Mouse (Mus musculus) heart, postnatal 0 days (tissue): ENCODE measurements around the gene Zcwpw1. TPM values are rescaled to one million over a fixed set of nuclear protein-coding genes. Genes with fewer than 3 reads are reported as not detected.
"Not testable (repeated sequence)": the region's sequence is repeated elsewhere in the genome, so short reads cannot be mapped to it uniquely, and the experiment has no call there.

Source experiments
- ATAC-seq: fragments of 200-750 bp; cut with Nextera tagmentation; 2 replicates; pipeline ENCODE4 v1.8.0; 2017; ENCODE audit warnings: low read depth, moderate number of reproducible peaks, moderate library complexity; ENCODE audit not compliant: insufficient read depth
- DNase-seq: peaks from one replicate; pipeline ENCODE4 v3.0.0-alpha.2; 2016; ENCODE audit warnings: low spot score
- H3K27ac ChIP-seq: fragments of 300-500 bp; sonication (generic); 2 replicates; pipeline ENCODE4 v1.5.1; 2014; ENCODE audit warnings: low read depth, mild to moderate bottlenecking
- H3K27me3 ChIP-seq: fragments of 300-500 bp; sonication (generic); 2 replicates; pipeline ENCODE4 v1.6.1; 2014; ENCODE audit warnings: low read length, mixed read lengths; ENCODE audit not compliant: control insufficient read depth, insufficient read depth
- H3K36me3 ChIP-seq: fragments of 300-500 bp; sonication (generic); replicated peaks from 2 replicates; pipeline ENCODE4 v1.6.1; 2014; ENCODE audit warnings: low read length, mixed read lengths; ENCODE audit not compliant: control insufficient read depth, insufficient read depth
- H3K4me1 ChIP-seq: fragments of 300-500 bp; sonication (generic); 2 replicates; pipeline ENCODE4 v1.6.1; 2014; ENCODE audit warnings: antibody characterized with exemption; ENCODE audit not compliant: control insufficient read depth, insufficient read depth
- H3K4me2 ChIP-seq: fragments of 300-500 bp; sonication (generic); 2 replicates; pipeline ENCODE4 v1.6.1; 2014; ENCODE audit warnings: low read depth, mild to moderate bottlenecking, low read length, moderate library complexity
- H3K4me3 ChIP-seq: fragments of 300-500 bp; sonication (generic); 2 replicates; pipeline ENCODE4 v1.5.1; 2014; ENCODE audit warnings: low read depth, low read length
- H3K9ac ChIP-seq: fragments of 300-500 bp; sonication (generic); replicated peaks from 2 replicates; pipeline ENCODE4 v1.6.1; 2014; ENCODE audit warnings: low read depth, low read length, mixed read lengths
- H3K9me3 ChIP-seq: fragments of 300-500 bp; sonication (generic); replicated peaks from 2 replicates; pipeline ENCODE4 v1.6.1; 2016; ENCODE audit warnings: low read length; ENCODE audit not compliant: control insufficient read depth
- WGBS: fragments of 180-500 bp; shearing (Covaris S2); extraction: QIAGEN DNeasy Blood & Tissue Kit; methylation state at CpG from one replicate; pipeline ENCODE4 v1.1.7; 2014; 5-methylcytosine and 5-hydroxymethylcytosine counted together
- polyA plus RNA-seq: library from polyadenylated mRNA; unstranded; fragments of >200 nt; fragmentation: Nextera tagmentation; extraction: Ambion mirVana; gene quantifications from 2 replicates; pipeline ENCODE4 v1.2.1, GENCODE M21; 2015
- total RNA-seq: library from RNA; depleted of rRNA; stranded (reverse); fragments of >200 nt; gene quantifications from 2 replicates; pipeline ENCODE4 v1.2.3, GENCODE M21; 2014; ENCODE audit warnings: low replicate concordance; rRNA removed

Gene Zcwpw1
- total and polyA plus RNA-seq, 2 experiments from 2014 or later: 2.2 to 8.7 TPM

DNA sequence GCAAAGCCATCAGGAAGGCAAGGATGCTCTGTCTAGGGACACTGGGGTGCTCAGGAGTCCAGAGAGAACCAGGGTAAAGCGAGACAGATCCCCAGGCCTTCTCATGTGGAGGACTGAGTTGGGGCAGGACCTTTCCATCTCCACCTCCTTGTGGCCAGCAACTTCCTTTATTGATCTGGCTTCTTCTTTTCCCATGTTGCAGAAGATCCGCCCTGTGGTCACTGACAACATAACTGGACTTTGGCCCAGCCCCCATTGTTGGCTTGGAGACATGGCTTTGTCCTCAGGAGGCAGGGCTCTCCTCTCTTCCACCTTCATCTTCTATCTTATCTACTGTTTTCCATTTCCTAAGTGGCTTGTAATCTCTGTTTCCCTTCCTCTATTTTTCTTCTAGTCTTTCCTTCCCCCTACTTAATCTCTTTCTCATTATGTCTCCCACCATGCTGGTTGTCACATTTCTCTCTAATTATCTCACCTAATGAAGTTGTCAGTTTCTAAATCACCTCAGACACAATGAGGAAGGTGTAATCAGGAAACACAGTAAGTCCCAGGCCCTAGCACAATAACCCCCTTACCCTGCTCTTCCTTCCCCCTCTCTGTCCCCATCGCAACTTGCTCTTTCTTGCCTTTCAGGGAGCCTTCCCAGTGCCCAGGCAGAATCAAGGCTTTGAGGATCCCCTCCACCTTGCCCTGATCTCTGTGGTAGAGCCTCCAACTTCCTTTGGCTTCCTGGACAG lies 84.2 kb downstream of the Zcwpw1 start, which contains the start of gene Pilrb2:
TSS of gene Pilrb2 (minus strand) at position 172 of the 737 bp plus-strand sequence.
- not testable (repeated sequence) for H3K27me3 ChIP-seq, H3K4me2 ChIP-seq, H3K36me3 ChIP-seq, H3K4me1 ChIP-seq, H3K4me3 ChIP-seq, H3K27ac ChIP-seq, H3K9ac ChIP-seq, H3K9me3 ChIP-seq, ATAC-seq, DNase-seq
- 49% methylated on average over 2 of the region's 3 CpGs for WGBS

Other genes starting within 250 kb of the Zcwpw1 start
- gene Actl6b, start 234.3 kb upstream of the Zcwpw1 start, total RNA-seq: not detected in 2 replicates
- not detected in 2 replicates for gene Actl6b, start 234.3 kb upstream of the Zcwpw1 start, polyA plus RNA-seq
- gene Tfr2, start 218.0 kb upstream of the Zcwpw1 start, total RNA-seq: 0.50 TPM in 1 of 2 replicates, not detected in the other
- 0.07 and 0.12 TPM in 2 replicates for gene Tfr2, start 218.0 kb upstream of the Zcwpw1 start, polyA plus RNA-seq
- gene Mospd3, start 186.7 kb upstream of the Zcwpw1 start, total RNA-seq: 9.3 TPM in 1 of 2 replicates, not detected in the other
- 18.3 and 19.7 TPM in 2 replicates for gene Mospd3, start 186.7 kb upstream of the Zcwpw1 start, polyA plus RNA-seq
- 172 and 201 TPM in 2 replicates for gene Pcolce, start 174.0 kb upstream of the Zcwpw1 start, total RNA-seq
- gene Pcolce, start 174.0 kb upstream of the Zcwpw1 start, polyA plus RNA-seq: 116 and 122 TPM in 2 replicates
- 0.65 TPM in 1 of 2 replicates, not detected in the other for gene Fbxo24, start 158.8 kb upstream of the Zcwpw1 start, total RNA-seq
- 0.11 and 0.16 TPM in 2 replicates for gene Fbxo24, start 158.8 kb upstream of the Zcwpw1 start, polyA plus RNA-seq
- gene Lrch4, start 158.7 kb upstream of the Zcwpw1 start, total RNA-seq: 12.7 and 19.7 TPM in 2 replicates
- gene Lrch4, start 158.7 kb upstream of the Zcwpw1 start, polyA plus RNA-seq: 15.9 and 17.8 TPM in 2 replicates
- gene Gm20605, start 158.6 kb upstream of the Zcwpw1 start, total RNA-seq: 1.6 and 5.3 TPM in 2 replicates
- gene Gm20605, start 158.6 kb upstream of the Zcwpw1 start, polyA plus RNA-seq: 1.8 and 2.5 TPM in 2 replicates
- gene Sap25, start 146.5 kb upstream of the Zcwpw1 start, total RNA-seq: 10.4 TPM in 1 of 2 replicates, not detected in the other
- gene Sap25, start 146.5 kb upstream of the Zcwpw1 start, polyA plus RNA-seq: 1.5 and 2.8 TPM in 2 replicates
- gene Irs3, start 142.1 kb upstream of the Zcwpw1 start, total RNA-seq: 7.6 TPM in 1 of 2 replicates, not detected in the other
- 0.08 and 0.23 TPM in 2 replicates for gene Irs3, start 142.1 kb upstream of the Zcwpw1 start, polyA plus RNA-seq
- 27.0 and 28.8 TPM in 2 replicates for gene Agfg2, start 103.1 kb upstream of the Zcwpw1 start, total RNA-seq
- gene Agfg2, start 103.1 kb upstream of the Zcwpw1 start, polyA plus RNA-seq: 14.3 and 15.5 TPM in 2 replicates
- gene Nyap1, start 46.2 kb upstream of the Zcwpw1 start, total RNA-seq: 1.3 and 5.8 TPM in 2 replicates
- 0.56 and 0.65 TPM in 2 replicates for gene Nyap1, start 46.2 kb upstream of the Zcwpw1 start, polyA plus RNA-seq
- gene Tsc22d4, start 42.1 kb upstream of the Zcwpw1 start, total RNA-seq: 167 and 192 TPM in 2 replicates
- gene Tsc22d4, start 42.1 kb upstream of the Zcwpw1 start, polyA plus RNA-seq: 221 and 232 TPM in 2 replicates
- 24.0 and 24.5 TPM in 2 replicates for gene Ppp1r35, start 8.9 kb upstream of the Zcwpw1 start, total RNA-seq
- 10.4 and 15.4 TPM in 2 replicates for gene Ppp1r35, start 8.9 kb upstream of the Zcwpw1 start, polyA plus RNA-seq
- gene Mepce, start 143 bp upstream of the Zcwpw1 start, total RNA-seq: 18.0 and 19.6 TPM in 2 replicates
- gene Mepce, start 143 bp upstream of the Zcwpw1 start, polyA plus RNA-seq: 5.0 and 5.4 TPM in 2 replicates
- 3.7 and 78.0 TPM in 2 replicates for gene Pilra, start 48.5 kb downstream of the Zcwpw1 start, total RNA-seq
- 2.0 TPM in 2 replicates for gene Pilra, start 48.5 kb downstream of the Zcwpw1 start, polyA plus RNA-seq
- 0.66 TPM in 1 of 2 replicates, not detected in the other for gene Pilrb1, start 70.3 kb downstream of the Zcwpw1 start, total RNA-seq
- 0.45 and 0.75 TPM in 2 replicates for gene Pilrb1, start 70.3 kb downstream of the Zcwpw1 start, polyA plus RNA-seq
- gene Pilrb2, start 84.0 kb downstream of the Zcwpw1 start, total RNA-seq: 2.4 TPM in 1 of 2 replicates, not detected in the other
- gene Pilrb2, start 84.0 kb downstream of the Zcwpw1 start, polyA plus RNA-seq: 1.2 and 1.6 TPM in 2 replicates
- gene Cyp3a13, start 133.8 kb downstream of the Zcwpw1 start, total RNA-seq: not detected in 2 replicates
- 0.10 and 0.11 TPM in 2 replicates for gene Cyp3a13, start 133.8 kb downstream of the Zcwpw1 start, polyA plus RNA-seq
- gene Gjc3, start 175.3 kb downstream of the Zcwpw1 start, total RNA-seq: 0.92 TPM in 1 of 2 replicates, not detected in the other
- gene Gjc3, start 175.3 kb downstream of the Zcwpw1 start, polyA plus RNA-seq: 0.05 and 0.08 TPM in 2 replicates
- 4.2 TPM in 1 of 2 replicates, not detected in the other for gene Azgp1, start 193.7 kb downstream of the Zcwpw1 start, total RNA-seq
- gene Azgp1, start 193.7 kb downstream of the Zcwpw1 start, polyA plus RNA-seq: 0.08 TPM in 1 of 2 replicates, not detected in the other
- not detected in 2 replicates for gene Smok3a, start 233.5 kb downstream of the Zcwpw1 start, total RNA-seq
- gene Smok3a, start 233.5 kb downstream of the Zcwpw1 start, polyA plus RNA-seq: not detected in 2 replicates
- gene Smok3b, start 233.6 kb downstream of the Zcwpw1 start, total RNA-seq: not detected in 2 replicates
- not detected in 2 replicates for gene Smok3b, start 233.6 kb downstream of the Zcwpw1 start, polyA plus RNA-seq